Mouse (Mus musculus) kidney, postnatal 25 days (tissue): ENCODE data around the gene Mbd6.

ENCODE experiments used
- DNase-seq, 2 experiments: peaks; one replicate each; pipeline ENCODE4 v3.0.0; 2021; ENCODE audit warnings: mixed read lengths in 2 of 2

Mbd6 gene

DNA sequence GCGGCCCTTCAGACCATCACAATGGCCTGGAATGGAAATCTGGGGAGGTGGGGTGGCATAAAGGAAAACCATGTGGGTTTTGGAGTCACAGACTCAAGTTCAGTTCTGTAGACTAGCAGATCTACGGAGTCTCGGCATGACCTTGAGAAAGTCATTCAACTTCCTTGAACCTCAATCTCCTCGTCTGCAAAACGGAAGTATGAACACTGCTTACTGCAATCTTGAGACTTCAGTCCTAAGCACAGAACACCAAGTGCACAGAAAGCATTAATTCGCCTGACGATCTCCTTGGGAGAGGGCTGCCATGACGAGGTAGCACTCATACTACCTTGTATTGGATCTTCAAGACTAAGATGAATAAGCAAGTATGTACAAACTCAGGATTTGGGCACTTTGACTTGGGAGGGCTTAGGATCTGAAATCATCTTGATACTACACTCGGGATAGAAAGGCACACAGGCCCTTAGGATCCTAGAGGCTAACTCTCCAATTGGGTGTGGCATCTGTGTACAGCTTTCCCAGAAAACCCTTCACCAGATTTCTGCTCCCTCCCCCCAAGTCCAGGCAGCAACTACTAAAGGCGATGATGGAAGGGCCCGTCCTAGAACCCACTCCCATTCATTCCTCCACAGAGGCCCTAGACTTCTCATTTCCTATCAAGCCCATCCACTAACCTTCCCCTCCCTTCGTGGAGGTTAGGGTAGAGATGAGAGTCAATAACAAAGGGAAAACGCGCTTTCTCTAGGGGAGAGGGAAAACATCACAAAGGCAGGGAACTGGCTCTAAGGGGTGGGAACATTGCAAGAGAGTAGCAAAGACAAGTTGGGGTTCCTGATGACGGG, 26.9 kb downstream of the Mbd6 start:
- no peak for DNase-seq

GRCm38 (mm10) chr10:127258489-127258888, 30.3 kb downstream of the Mbd6 start:
- DNase-seq = no peak

GRCm38 (mm10) chr10:127257790-127258189, 31.0 kb downstream of the Mbd6 start:
- DNase-seq = no peak

- DNase-seq = peak; percentile 71 to 72
Observed at GRCm38 (mm10) chr10:127255625-127256345, 33.0 kb downstream of the Mbd6 start.

DNA sequence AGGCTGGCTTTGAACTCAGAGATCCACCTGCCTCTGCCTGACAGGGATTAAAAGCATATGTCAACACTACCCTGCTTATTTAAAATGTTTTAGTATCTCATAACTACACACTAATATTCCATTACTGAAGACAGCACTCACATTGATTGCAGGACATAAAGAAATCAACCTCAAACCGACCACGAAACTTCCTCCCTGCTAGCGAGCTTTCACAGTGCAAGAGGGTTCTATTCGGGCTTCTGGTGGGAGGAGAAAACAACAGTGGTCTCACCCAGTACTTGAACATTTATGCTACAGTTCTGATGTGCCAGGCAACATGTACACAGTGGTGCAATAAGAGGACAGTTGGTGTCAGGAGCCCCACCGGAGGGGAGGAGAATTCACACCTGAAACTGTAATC, 38.0 kb downstream of the Mbd6 start:
- DNase-seq = no peak

DNA sequence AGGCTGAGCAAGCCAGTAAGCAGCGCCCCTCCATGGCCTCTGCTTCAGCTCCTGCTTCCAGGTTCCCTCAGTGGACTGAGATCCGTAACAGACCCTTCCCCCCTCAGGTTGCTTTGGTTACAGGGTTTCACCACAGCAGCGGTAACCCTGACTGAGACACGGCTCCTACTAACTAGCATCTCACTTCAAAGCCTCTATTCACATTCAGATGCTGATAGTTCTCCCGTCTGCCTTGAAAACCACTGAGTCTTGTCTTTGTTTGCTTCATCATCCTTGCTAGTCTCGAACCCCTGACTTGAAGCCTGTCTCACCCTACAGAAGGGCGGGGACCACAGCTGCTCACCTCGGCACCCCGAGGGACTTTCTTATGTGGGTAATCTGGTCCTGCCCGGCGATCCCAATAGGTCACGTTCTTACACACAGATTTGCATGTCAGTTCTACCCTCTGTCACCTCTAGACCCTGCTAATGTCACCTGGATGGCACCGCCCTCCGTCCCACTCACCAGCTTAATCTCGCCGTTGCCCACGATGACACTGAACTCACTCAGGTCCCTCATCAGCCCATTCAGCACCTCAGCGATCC, 50.5 kb downstream of the Mbd6 start:
- DNase-seq = no peak

DNA sequence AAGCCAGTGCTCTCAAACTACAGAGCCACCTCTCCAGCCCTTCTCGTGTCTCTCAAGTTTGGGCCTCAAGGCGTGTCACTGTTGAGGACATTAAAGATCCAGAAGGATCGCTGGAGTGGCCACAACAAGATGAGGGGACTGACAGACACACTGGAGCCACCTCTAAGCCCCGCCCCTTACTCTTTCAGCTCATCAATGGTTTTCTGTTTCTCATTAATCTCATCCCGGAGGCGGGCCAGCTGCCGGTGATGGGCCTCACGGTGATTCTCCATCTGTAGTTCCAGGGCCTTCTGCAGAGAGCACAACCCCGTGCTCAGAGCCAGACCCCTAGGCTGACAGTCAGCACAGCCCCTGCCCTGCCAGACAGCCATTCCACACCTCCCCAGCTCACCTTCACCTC, 52.3 kb downstream of the Mbd6 start:
- no peak for DNase-seq

- no peak for DNase-seq
Observed at GRCm38 (mm10) chr10:127233141-127233540, 55.7 kb downstream of the Mbd6 start.
